Mouse (Mus musculus): ENCODE measurements at regions not wholly inside any gene's neighbourhood (a gene's known extent, or its start where the extent isn't known, plus 50 kb on each side); places are given as distances from the start of the nearest gene placed in this dataset.
A peak's percentile ranks its signal among the peaks of the same experiment; 100 is the strongest.
"Not testable (repeated sequence)": the region's sequence is repeated elsewhere in the genome, so short reads cannot be mapped to it uniquely, and the experiment has no call there.

DNA sequence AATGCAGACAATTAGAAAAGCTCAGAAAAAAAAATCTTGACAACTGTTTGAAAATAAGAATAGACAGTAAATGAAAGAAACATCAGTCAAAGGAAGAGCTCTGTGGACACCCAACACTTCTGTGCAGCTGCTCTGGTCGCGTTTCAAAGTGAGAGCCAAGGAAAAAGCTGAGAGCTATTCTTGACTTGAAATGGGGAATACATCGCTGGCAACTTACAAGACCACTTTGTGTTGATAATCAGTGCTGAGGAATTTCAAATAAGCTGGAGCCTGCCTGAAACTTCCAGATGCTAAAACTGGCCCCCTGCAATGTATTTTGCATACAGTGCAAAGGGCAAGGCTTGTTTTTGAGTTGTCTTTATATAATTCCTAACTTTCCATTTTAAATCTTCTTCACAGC lies 177.1 kb upstream of the Ghr start:
- no peak for ATAC-seq (ENCODE audit: low FRiP score)

DNA sequence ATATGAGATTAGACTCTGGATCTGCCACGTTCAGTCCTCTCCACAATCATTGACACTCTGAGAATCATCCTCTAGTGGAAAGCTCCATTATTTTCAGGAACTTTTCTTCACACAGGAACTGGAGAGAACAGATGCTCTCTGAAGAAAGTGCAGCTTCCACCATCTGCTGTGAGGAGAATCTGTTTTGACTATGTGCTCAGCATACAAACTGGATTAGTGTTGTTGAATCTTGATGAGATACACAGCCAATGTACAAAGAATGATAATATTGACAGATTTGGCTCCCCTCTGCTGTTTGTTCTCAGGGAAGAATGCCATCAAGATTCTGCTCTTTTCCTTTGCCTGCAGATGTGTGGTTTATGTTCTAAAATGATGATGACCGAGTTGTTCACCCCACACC lies 172.3 kb upstream of the Ghr start:
- H3K4me2 ChIP-seq: no peak overlapping the region
- no peaks in the 10 kb centered on the region for H3K9me3 ChIP-seq (replicated peaks)
- ATAC-seq (ENCODE audit: low FRiP score): peak; percentile 69; the same call in 1 of the 2 replicates
- H3K36me3 ChIP-seq: no peaks in the 10 kb centered on the region
- no peak overlapping the region for H3K4me3 ChIP-seq (replicated peaks)
- no peaks in the 10 kb centered on the region for H3K4me1 ChIP-seq
- H3K9ac ChIP-seq (replicated peaks): no peak overlapping the region
- WGBS: 69% methylated on average over 2 of the region's 2 CpGs
- H3K27me3 ChIP-seq (replicated peaks): no peaks in the 10 kb centered on the region
- H3K27ac ChIP-seq (replicated peaks): no peak overlapping the region

More for the DNA sequence above, 177.1 kb upstream of the Ghr start:
- Histone ChIP-seq H3K36me3 (no peaks in the 10 kb centered on the region), H3K27ac (replicated peaks) (no peak overlapping the region), H3K27me3 (replicated peaks) (no peaks in the 10 kb centered on the region), H3K4me1 (no peaks in the 10 kb centered on the region), H3K4me3 (replicated peaks) (no peak overlapping the region), H3K9me3 (replicated peaks) (no peaks in the 10 kb centered on the region), H3K4me2 (no peak overlapping the region), H3K9ac (replicated peaks) (no peak overlapping the region)
- WGBS: 37% methylated on average over 3 of the region's 3 CpGs

DNA sequence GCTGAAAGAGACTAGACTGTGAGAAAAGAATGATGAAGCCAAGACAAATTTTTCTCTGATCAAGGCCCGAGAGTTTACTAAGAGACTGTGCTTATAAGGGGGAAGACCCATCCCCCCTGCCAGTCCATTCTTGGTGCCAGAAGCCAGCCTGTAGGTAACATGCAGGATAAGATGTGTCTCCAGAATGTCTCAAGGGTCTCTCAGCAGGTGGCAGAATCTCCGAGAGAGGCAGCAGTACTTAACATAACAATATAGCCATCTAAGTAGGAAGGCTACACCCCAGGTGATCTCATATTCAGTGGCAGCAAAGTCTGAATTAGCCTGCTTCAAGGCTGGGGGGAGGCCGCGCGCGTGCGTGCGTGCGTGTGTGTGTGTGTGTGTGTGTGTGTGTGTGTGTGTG lies 164.8 kb upstream of the Ghr start:
- not testable (repeated sequence) for H3K9me3 ChIP-seq (replicated peaks); H3K27ac ChIP-seq (replicated peaks); ATAC-seq (ENCODE audit: low FRiP score); H3K27me3 ChIP-seq (replicated peaks); H3K4me1 ChIP-seq; H3K36me3 ChIP-seq; H3K9ac ChIP-seq (replicated peaks); H3K4me2 ChIP-seq; H3K4me3 ChIP-seq (replicated peaks)
- WGBS: 80% methylated on average over 9 of the region's 9 CpGs

DNA sequence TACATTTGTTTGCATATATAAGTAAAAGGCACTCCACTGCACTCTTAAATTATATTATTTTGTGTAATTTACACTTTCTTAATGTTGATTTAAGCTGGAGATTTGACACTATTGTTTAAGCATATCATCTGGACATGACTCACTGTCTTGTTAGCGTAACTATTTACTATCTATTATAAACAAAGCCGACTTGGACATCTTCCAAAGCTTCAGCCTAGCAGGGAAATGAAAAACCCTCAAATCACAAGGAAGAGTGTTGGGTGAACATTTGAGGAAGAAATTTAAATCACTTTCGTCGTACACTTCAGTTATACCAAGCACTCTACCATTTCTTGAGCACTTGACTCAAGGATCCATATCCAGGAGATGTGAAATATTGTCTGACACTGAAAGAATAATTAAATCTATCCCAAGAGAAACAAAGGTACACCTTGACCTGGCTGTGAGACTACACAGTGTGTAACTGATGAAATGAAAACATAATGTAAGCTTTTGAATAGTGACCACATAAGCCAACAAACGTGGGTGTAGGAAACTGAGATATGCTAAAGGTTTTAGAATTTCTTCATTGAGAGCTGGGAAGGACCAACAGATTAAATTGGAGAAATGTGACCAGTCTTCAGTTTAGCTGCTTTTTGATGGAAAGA lies 160.0 kb upstream of the Ghr start:
- Histone ChIP-seq H3K27ac (replicated peaks) (no peak overlapping the region), H3K36me3 (no peaks in the 10 kb centered on the region), H3K4me1 (no peaks in the 10 kb centered on the region), H3K9ac (replicated peaks) (no peak overlapping the region), H3K4me2 (no peak overlapping the region), H3K27me3 (replicated peaks) (no peaks in the 10 kb centered on the region), H3K9me3 (replicated peaks) (no peaks in the 10 kb centered on the region), H3K4me3 (replicated peaks) (no peak overlapping the region)
- 83% methylated on average over 5 of the region's 5 CpGs for WGBS
- ATAC-seq (ENCODE audit: low FRiP score): no peak

DNA sequence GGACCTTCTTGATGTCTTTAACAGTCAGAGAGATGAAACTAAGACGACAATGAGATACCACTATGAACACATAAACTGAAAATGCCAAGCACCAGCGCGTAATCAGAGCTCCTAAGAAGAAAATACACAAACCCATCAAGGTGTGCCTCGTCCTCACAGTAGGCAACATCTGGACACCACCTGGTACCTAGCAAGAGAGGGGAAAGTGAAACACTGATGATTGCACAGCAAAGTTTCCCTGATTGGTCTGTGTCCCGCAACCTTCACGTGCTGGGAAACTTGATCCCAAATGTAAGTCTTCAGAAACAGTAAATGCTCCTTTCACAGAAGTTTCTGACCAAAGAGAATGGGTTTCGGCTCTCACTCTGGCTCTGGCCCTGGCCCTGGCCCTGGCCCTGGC lies 158.9 kb upstream of the Ghr start:
- Histone ChIP-seq H3K27me3 (replicated peaks) (no peaks in the 10 kb centered on the region), H3K4me2 (no peak overlapping the region), H3K9ac (replicated peaks) (no peak overlapping the region), H3K4me1 (no peaks in the 10 kb centered on the region), H3K36me3 (no peaks in the 10 kb centered on the region), H3K27ac (replicated peaks) (no peak overlapping the region), H3K9me3 (replicated peaks) (no peaks in the 10 kb centered on the region), H3K4me3 (replicated peaks) (no peak overlapping the region)
- no peak for ATAC-seq (ENCODE audit: low FRiP score)
- WGBS: 92% methylated on average over 7 of the region's 7 CpGs

DNA sequence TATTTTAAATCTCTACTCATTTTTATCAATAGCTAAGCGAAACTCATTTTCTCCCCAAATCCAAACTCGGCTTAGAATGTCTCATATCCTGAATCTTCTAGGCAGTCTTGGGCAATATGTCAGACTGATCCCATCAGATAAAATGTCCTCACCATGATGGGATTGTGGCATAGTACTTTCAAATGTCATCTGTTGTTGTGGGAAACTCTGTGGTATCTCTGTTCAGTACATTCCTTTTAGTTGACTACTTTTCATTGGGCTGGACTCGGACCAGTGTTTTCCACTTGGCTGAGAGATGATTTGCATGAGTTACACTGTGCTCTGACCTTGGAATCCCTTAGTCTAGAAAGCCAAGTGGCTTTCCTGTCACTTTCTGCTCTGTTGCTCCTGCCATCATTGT lies 141.9 kb upstream of the Ghr start:
- no peaks in the 10 kb centered on the region for H3K36me3 ChIP-seq
- no peak overlapping the region for H3K4me2 ChIP-seq
- no peak overlapping the region for H3K4me3 ChIP-seq (replicated peaks)
- H3K9ac ChIP-seq (replicated peaks): no peak overlapping the region
- no peak overlapping the region for H3K27ac ChIP-seq (replicated peaks)
- no peaks in the 10 kb centered on the region for H3K4me1 ChIP-seq
- no peaks in the 10 kb centered on the region for H3K27me3 ChIP-seq (replicated peaks)
- ATAC-seq (ENCODE audit: low FRiP score): no peak
- H3K9me3 ChIP-seq (replicated peaks): no peaks in the 10 kb centered on the region
- WGBS: 92% methylated on average over 3 of the region's 3 CpGs

DNA sequence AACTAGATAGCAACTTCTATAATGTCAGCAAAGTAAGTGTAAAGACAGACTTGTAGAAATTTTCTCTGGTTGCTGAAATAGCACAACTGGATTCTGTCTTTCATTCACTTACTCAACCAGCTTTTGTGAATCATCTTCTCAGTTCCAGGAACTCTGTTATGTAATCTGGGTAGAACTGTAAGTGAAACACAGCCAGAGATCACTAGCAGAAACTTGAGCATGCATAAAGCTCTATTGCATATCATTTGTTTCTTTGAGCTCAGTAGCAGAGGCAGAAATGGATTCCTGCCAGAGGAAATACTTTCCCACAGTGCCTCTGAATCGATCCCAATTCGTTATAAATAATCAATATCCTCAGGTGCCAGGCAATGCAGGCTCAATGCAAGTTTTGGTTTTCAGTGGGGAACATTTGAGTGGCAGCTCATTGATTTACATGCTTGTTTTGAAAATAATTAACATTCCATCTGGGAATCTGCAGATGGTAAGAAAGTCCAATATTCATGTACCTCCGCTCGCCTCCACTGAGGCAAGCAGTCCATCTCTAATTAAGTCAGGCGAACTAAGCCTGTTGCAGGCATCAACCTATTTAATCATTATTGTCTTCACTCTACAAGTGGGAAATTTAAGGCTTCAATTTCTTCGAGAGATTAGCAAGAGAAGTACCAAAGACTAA lies 137.5 kb upstream of the Ghr start:
- 85% methylated on average over 6 of the region's 6 CpGs for WGBS
- no peaks in the 10 kb centered on the region for H3K9me3 ChIP-seq (replicated peaks)
- no peak overlapping the region for H3K27ac ChIP-seq (replicated peaks)
- no peaks in the 10 kb centered on the region for H3K4me1 ChIP-seq
- no peak for ATAC-seq (ENCODE audit: low FRiP score)
- no peaks in the 10 kb centered on the region for H3K36me3 ChIP-seq
- H3K4me3 ChIP-seq (replicated peaks): no peak overlapping the region
- no peaks in the 10 kb centered on the region for H3K27me3 ChIP-seq (replicated peaks)
- no peak overlapping the region for H3K4me2 ChIP-seq
- no peak overlapping the region for H3K9ac ChIP-seq (replicated peaks)

DNA sequence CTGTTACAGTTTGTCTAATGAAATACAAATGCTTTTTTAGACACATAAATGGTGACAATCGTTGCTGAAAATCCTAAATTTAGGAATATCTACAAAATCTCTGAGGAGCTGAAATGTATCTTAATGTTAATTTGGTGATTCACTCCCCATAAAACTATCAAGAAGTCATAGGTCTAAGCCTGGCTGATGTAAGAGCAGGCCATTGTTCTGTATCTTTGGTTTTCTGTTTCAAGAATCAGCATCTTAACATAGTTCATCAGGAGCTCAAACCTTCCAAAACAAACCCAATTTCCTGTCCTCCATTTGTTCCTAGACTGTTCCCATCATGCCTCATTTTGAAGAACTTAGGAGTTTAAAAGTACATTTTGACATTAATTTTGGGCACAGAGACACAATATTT lies 128.5 kb upstream of the Ghr start:
- no peaks in the 10 kb centered on the region for H3K36me3 ChIP-seq
- no peak overlapping the region for H3K27ac ChIP-seq (replicated peaks)
- H3K9me3 ChIP-seq (replicated peaks): no peaks in the 10 kb centered on the region
- 85% methylated on average over 1 of the region's 1 CpGs for WGBS
- H3K4me2 ChIP-seq: no peak overlapping the region
- H3K27me3 ChIP-seq (replicated peaks): no peaks in the 10 kb centered on the region
- H3K4me1 ChIP-seq: no peaks in the 10 kb centered on the region
- H3K4me3 ChIP-seq (replicated peaks): no peak overlapping the region
- no peak for ATAC-seq (ENCODE audit: low FRiP score)
- H3K9ac ChIP-seq (replicated peaks): no peak overlapping the region

DNA sequence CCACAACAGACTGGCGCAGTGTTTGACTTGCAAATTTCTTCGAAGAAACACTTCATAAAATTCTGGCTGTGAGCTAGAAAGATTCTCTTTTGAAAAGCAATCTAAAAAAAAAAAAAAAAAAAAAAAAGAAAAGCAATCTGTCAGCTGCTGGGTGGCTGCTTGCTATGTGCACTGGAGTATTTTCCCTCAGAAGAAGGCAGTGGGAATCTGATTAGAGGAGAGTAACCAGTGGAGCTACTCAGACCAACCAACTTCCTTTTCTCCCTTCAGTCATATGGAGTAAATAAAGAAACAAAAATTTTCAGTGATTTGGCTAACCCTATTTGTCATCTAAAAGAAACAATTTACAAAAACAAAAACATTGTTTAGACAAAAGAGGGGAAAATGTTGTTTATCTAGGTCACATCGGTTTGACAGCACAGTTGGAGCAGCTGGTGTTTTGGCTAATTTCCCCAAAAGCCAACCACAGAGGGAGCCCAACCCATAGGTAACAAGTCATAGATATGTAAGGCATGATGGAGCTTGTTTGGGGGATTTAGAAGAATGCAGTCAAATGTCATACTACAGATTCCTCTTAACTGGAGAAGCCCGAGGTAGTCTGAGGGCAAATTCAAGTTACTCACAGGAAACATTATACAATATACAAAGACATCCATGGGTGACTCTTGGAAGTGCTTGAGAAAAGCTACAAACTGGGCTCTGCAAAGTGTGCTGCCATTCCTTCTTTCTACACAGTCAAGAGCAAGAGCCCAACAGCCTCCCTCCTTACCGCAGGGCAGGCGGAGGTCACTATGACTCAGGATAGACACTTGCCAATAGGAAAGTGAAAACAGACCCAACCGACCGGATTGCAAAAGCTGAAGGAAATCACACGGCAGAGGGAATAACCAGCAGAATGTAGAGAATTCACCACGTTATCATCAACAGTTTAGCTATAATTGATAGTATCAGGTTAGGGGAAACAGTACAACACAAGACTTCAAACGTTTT lies 124.1 kb upstream of the Ghr start:
- Histone ChIP-seq H3K4me2 (no peak overlapping the region), H3K27me3 (replicated peaks) (no peaks in the 10 kb centered on the region), H3K4me1 (no peaks in the 10 kb centered on the region), H3K4me3 (replicated peaks) (no peak overlapping the region), H3K9ac (replicated peaks) (no peak overlapping the region), H3K36me3 (no peaks in the 10 kb centered on the region), H3K9me3 (replicated peaks) (no peaks in the 10 kb centered on the region), H3K27ac (replicated peaks) (no peak overlapping the region)
- no peak for ATAC-seq (ENCODE audit: low FRiP score)
- 84% methylated on average over 11 of the region's 11 CpGs for WGBS

DNA sequence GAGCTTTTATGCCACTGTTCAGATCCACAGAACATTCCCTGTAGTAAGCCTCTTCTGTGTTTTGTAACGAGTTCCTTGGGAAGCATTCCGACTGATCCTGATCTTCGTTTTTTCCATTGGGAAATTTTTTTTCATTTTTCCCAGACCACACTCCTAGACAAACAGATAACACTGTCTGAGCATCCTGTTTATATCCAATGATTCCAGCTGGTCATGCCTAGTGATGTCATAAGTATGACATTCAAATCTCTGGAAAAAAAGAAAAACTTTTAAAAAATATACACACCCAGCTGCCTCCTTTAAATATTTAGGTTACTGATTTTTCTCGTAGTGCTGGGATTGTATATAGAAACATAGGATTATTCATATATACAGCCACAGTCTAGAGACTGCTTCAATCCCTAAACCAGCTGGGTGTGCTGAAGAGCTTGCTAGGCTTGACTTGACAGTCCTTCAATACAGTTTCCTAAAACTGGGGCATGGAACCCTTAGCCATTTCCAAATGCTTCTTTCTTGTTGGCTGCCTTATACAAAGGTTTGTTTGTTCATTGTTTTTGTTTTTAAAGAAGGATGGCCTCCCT lies 116.0 kb upstream of the Ghr start:
- Histone ChIP-seq H3K36me3 (no peaks in the 10 kb centered on the region), H3K27ac (replicated peaks) (no peak overlapping the region), H3K4me1 (no peaks in the 10 kb centered on the region), H3K9ac (replicated peaks) (no peak overlapping the region), H3K27me3 (replicated peaks) (no peaks in the 10 kb centered on the region), H3K9me3 (replicated peaks) (no peaks in the 10 kb centered on the region), H3K4me2 (no peak overlapping the region), H3K4me3 (replicated peaks) (no peak overlapping the region)
- 85% methylated on average over 4 of the region's 4 CpGs for WGBS
- ATAC-seq (ENCODE audit: low FRiP score): no peak

DNA sequence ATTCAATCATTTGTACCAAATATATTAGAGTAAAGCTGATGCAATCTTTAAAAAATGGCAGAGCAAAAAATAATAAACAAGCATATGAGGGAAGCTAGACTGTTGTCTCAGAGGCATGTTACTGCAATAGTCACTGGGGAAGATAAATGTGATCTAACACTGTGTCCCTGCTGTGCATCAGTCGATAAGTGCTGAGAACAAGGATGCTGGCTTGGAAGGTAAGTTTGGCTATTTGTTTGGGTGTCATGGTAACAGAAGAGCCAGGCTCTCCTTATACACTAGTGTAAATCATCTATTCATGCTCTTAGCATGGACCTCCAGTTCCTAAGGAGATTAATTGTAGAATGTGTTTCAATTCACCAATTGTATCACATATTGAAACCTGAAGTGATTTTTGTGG lies 102.0 kb upstream of the Ghr start:
- H3K4me2 ChIP-seq: no peak overlapping the region
- ATAC-seq (ENCODE audit: low FRiP score): no peak
- no peaks in the 10 kb centered on the region for H3K9me3 ChIP-seq (replicated peaks)
- H3K36me3 ChIP-seq: no peaks in the 10 kb centered on the region
- 22% methylated on average over 1 of the region's 1 CpGs for WGBS
- H3K4me3 ChIP-seq (replicated peaks): no peak overlapping the region
- H3K4me1 ChIP-seq: no peaks in the 10 kb centered on the region
- H3K27ac ChIP-seq (replicated peaks): no peak overlapping the region
- no peak overlapping the region for H3K9ac ChIP-seq (replicated peaks)
- H3K27me3 ChIP-seq (replicated peaks): no peaks in the 10 kb centered on the region
